Mouse (Mus musculus) CH12.LX (cell line): ENCODE data around the gene Gm20388. TPM values are rescaled to one million over a fixed set of nuclear protein-coding genes. Genes with fewer than 3 reads are reported as not detected.

Experiments used
- DNase-seq: peaks from one replicate; pipeline ENCODE4 v3.0.0-alpha.2; 2013; ENCODE audit errors: extremely low read depth
- H3K27ac ChIP-seq: 2 replicates; pipeline ENCODE4 v1.5.1; 2012; ENCODE audit warnings: low read depth, mild to moderate bottlenecking, control low read depth, moderate library complexity; ENCODE audit not compliant: insufficient read depth
- H3K27me3 ChIP-seq: replicated peaks from 2 replicates; pipeline ENCODE3; 2012; ENCODE audit warnings: inconsistent platforms
- H3K36me3 ChIP-seq, 2 experiments: replicated peaks in 1 of 2; 2 replicates each; pipeline versions ENCODE3 to v1.6.1; 2012; ENCODE audit warnings: inconsistent platforms in 1 of 2, low read length in 1 of 2, mild to moderate bottlenecking in 1 of 2, mixed read lengths in 1 of 2, moderate library complexity in 1 of 2; ENCODE audit not compliant: control insufficient read depth in 1 of 2, insufficient read depth in 1 of 2
- H3K4me1 ChIP-seq, 2 experiments: 2 replicates each; pipeline ENCODE4 v1.6.1; 2012; ENCODE audit warnings: inconsistent platforms in 1 of 2, moderate library complexity in 1 of 2; ENCODE audit not compliant: insufficient read depth in 2 of 2, control insufficient read depth in 1 of 2
- H3K4me2 ChIP-seq: 2 replicates; pipeline ENCODE4 v1.6.1; 2012; ENCODE audit warnings: low read depth, mild to moderate bottlenecking, control low read depth; ENCODE audit not compliant: poor library complexity, insufficient read depth, severe bottlenecking
- H3K4me3 ChIP-seq, 3 experiments: fragments of 150-350 bp in 1 of 3; sonication (generic) in 1 of 3; replicated peaks in 1 of 3; 2 replicates each; pipeline versions ENCODE3 to v1.5.1; 2011 to 2012; ENCODE audit warnings: low read depth in 2 of 3, low read length in 2 of 3, mild to moderate bottlenecking in 2 of 3, moderate library complexity in 2 of 3, control low read depth in 1 of 3, improper control_type of control experiment in 1 of 3, inconsistent platforms in 1 of 3, mixed read lengths in 1 of 3; ENCODE audit not compliant: poor library complexity in 1 of 3
- H3K79me2 ChIP-seq: replicated peaks from 2 replicates; pipeline ENCODE4 v1.6.1; 2012; ENCODE audit warnings: mild to moderate bottlenecking, moderate library complexity; ENCODE audit not compliant: control insufficient read depth, poor library complexity, insufficient read depth, severe bottlenecking; ENCODE audit errors: extremely low read depth
- H3K9ac ChIP-seq: 2 replicates; pipeline ENCODE4 v1.6.1; 2012; ENCODE audit warnings: low read depth, mild to moderate bottlenecking, control low read depth, moderate library complexity; ENCODE audit not compliant: insufficient read depth
- H3K9me3 ChIP-seq: replicated peaks from 2 replicates; pipeline ENCODE3; 2012; ENCODE audit warnings: low read length, inconsistent platforms, mixed read lengths
- BHLHE40 ChIP-seq: IDR thresholded peaks from 2 replicates; pipeline ENCODE4 v1.6.1; 2011; ENCODE audit warnings: mild to moderate bottlenecking, low read depth, low read length, improper control_type of control experiment
- CHD2 ChIP-seq: IDR thresholded peaks from 2 replicates; pipeline ENCODE4 v1.6.1; 2011; ENCODE audit warnings: low read length, improper control_type of control experiment
- E2F4 ChIP-seq: IDR thresholded peaks from 2 replicates; pipeline ENCODE4 v1.6.1; 2011; ENCODE audit warnings: low read depth, low read length, improper control_type of control experiment; ENCODE audit not compliant: insufficient replicate concordance
- ELF1 ChIP-seq: IDR thresholded peaks from 2 replicates; pipeline ENCODE4 v1.6.1; 2014; ENCODE audit warnings: low read depth, mild to moderate bottlenecking, inconsistent platforms, low read length, improper control_type of control experiment
- EP300 ChIP-seq: IDR thresholded peaks from 2 replicates; pipeline ENCODE4 v1.6.1; 2011; ENCODE audit warnings: low read length, improper control_type of control experiment
- ETS1 ChIP-seq: conservative IDR thresholded peaks from 2 replicates; pipeline ENCODE4 v1.6.1; 2012; ENCODE audit warnings: low read depth, mild to moderate bottlenecking, inconsistent platforms, low read length, improper control_type of control experiment, moderate library complexity
- GABPA ChIP-seq: IDR thresholded peaks from 2 replicates; pipeline ENCODE4 v1.6.1; 2012; ENCODE audit warnings: low read depth, low read length, improper control_type of control experiment, inconsistent platforms; ENCODE audit not compliant: insufficient replicate concordance
- HCFC1 ChIP-seq: IDR thresholded peaks from 2 replicates; pipeline ENCODE4 v1.6.1; 2012; ENCODE audit warnings: low read depth, mild to moderate bottlenecking, inconsistent platforms, low read length, improper control_type of control experiment
- IRF4 ChIP-seq: IDR thresholded peaks from 2 replicates; pipeline ENCODE4 v1.6.1; 2014; ENCODE audit warnings: low read depth, mild to moderate bottlenecking, inconsistent platforms, low read length, improper control_type of control experiment
- JUN ChIP-seq: IDR thresholded peaks from 2 replicates; pipeline ENCODE4 v1.6.1; 2011; ENCODE audit warnings: low read depth, mild to moderate bottlenecking, low read length, improper control_type of control experiment, moderate library complexity; ENCODE audit not compliant: insufficient read depth
- JUND ChIP-seq: conservative IDR thresholded peaks from 2 replicates; pipeline ENCODE4 v1.6.1; 2011; ENCODE audit warnings: low read depth, low read length, improper control_type of control experiment
- MAX ChIP-seq: IDR thresholded peaks from 2 replicates; pipeline ENCODE4 v1.6.1; 2011; ENCODE audit warnings: low read length, improper control_type of control experiment
- MYC ChIP-seq: IDR thresholded peaks from 2 replicates; pipeline ENCODE4 v1.6.1; 2011; ENCODE audit warnings: low read depth, mild to moderate bottlenecking, improper control_type of control experiment, low read length
- NELFE ChIP-seq: IDR thresholded peaks from 2 replicates; pipeline ENCODE4 v1.6.1; 2011; ENCODE audit warnings: low read depth, low read length, improper control_type of control experiment
- NRF1 ChIP-seq: IDR thresholded peaks from 2 replicates; pipeline ENCODE4 v1.6.1; 2014; ENCODE audit warnings: low read depth, mild to moderate bottlenecking, inconsistent platforms, low read length, improper control_type of control experiment, moderate library complexity
- RAD21 ChIP-seq: IDR thresholded peaks from 2 replicates; pipeline ENCODE4 v1.6.1; 2011; ENCODE audit warnings: low read depth, mild to moderate bottlenecking, low read length, improper control_type of control experiment, moderate library complexity
- RCOR1 ChIP-seq: conservative IDR thresholded peaks from 2 replicates; pipeline ENCODE4 v1.6.1; 2012; ENCODE audit warnings: low read depth, mild to moderate bottlenecking, inconsistent platforms, low read length, improper control_type of control experiment
- SIN3A ChIP-seq: IDR thresholded peaks from 2 replicates; pipeline ENCODE4 v1.6.1; 2012; ENCODE audit warnings: low read length, improper control_type of control experiment, inconsistent platforms
- SMC3 ChIP-seq: IDR thresholded peaks from 2 replicates; pipeline ENCODE4 v1.6.1; 2011; ENCODE audit warnings: low read depth, low read length, improper control_type of control experiment
- TBP ChIP-seq: conservative IDR thresholded peaks from 2 replicates; pipeline ENCODE4 v1.6.1; 2011; ENCODE audit warnings: low read depth, low read length, improper control_type of control experiment
- UBTF ChIP-seq: IDR thresholded peaks from 2 replicates; pipeline ENCODE4 v1.6.1; 2012; ENCODE audit warnings: low read depth, mild to moderate bottlenecking, inconsistent platforms, low read length, improper control_type of control experiment, moderate library complexity
- USF2 ChIP-seq: conservative IDR thresholded peaks from 2 replicates; pipeline ENCODE4 v1.6.1; 2011; ENCODE audit warnings: low read depth, low read length, improper control_type of control experiment
- dilution Hi-C: fragments of 300-500 bp; cut with MboI; formaldehyde crosslinking; loops from 2 replicates; pipeline ENCODE4 v1.14.3; 2020; ENCODE audit warnings: low sequenced_read_pairs; ENCODE audit not compliant: extremely low pct_unique_long_range_greater_than_20kb, extremely low pct_ligation_motif_present
- in situ Hi-C: fragments of 300-500 bp; cut with MboI; formaldehyde crosslinking; loops from 3 replicates; pipeline ENCODE4 v1.14.3; 2019; ENCODE audit warnings: low sequenced_read_pairs, low pct_ligation_motif_present, low pct_unique_long_range_greater_than_20kb, mixed read lengths
- polyA plus RNA-seq: library from polyadenylated mRNA; unstranded; fragments of >175 nt; gene quantifications from 2 replicates; pipeline ENCODE4 v1.2.1, GENCODE M21; 2012; ENCODE audit warnings: low read depth; ENCODE audit not compliant: insufficient read length
- total RNA-seq, 2 experiments: library from RNA; depleted of rRNA; stranded (reverse); fragments of 300-350 nt in 1 of 2; fragments of >200 nt in 1 of 2; gene quantifications; 2 replicates each; pipeline ENCODE4 v1.2.3; 2012 to 2014

Gm20388 gene
- total and polyA plus RNA-seq, 3 experiments, result 14.8 to 26.3 (median 22.2) TPM

- H3K4me2 ChIP-seq, result no peak overlapping the region
- no peaks in the 10 kb centered on the region for H3K27me3 ChIP-seq
- no peak overlapping the region for H3K4me3 ChIP-seq
- TF ChIP-seq BHLHE40 (no peak), SMC3 (no peak), E2F4 (no peak)
- H3K79me2 ChIP-seq, result peaks cover 81% of the 10 kb centered on the region
- in situ Hi-C loops, result no loop called here
- no peak for DNase-seq
- dilution Hi-C loops, result no loop called here
- H3K36me3 ChIP-seq, result peaks cover 24 to 78% of the 10 kb centered on the region in 2 experiments
- H3K9me3 ChIP-seq, result no peaks in the 10 kb centered on the region
- no peak overlapping the region for H3K9ac ChIP-seq
- H3K4me1 ChIP-seq, result peaks cover 45 to 88% of the 10 kb centered on the region in 2 experiments
- no peak overlapping the region for H3K27ac ChIP-seq
Measured at GRCm38 (mm10) chr8:120550937-120551676, 640.5 kb downstream of the Gm20388 start.

- Histone ChIP-seq H3K27ac (no peak overlapping the region), H3K4me2 (no peak overlapping the region), H3K79me2 (peaks cover 79% of the 10 kb centered on the region), H3K27me3 (no peaks in the 10 kb centered on the region), H3K9ac (no peak overlapping the region), H3K9me3 (no peaks in the 10 kb centered on the region), H3K4me3 (no peak overlapping the region), H3K36me3 (peaks cover 24 to 79% of the 10 kb centered on the region in 2 experiments), H3K4me1 (peaks cover 49 to 88% of the 10 kb centered on the region in 2 experiments)
- in situ Hi-C loops, result no loop called here
- DNase-seq, result no peak
- dilution Hi-C loops, result no loop called here
- no peak for TF ChIP-seq RCOR1
- no peak for TF ChIP-seq TBP
- no peak for TF ChIP-seq MAX
- no peak for TF ChIP-seq IRF4
- no peak for TF ChIP-seq MYC
- no peak for TF ChIP-seq JUN
Measured at GRCm38 (mm10) chr8:120551677-120551980, 641.0 kb downstream of the Gm20388 start.

DNA sequence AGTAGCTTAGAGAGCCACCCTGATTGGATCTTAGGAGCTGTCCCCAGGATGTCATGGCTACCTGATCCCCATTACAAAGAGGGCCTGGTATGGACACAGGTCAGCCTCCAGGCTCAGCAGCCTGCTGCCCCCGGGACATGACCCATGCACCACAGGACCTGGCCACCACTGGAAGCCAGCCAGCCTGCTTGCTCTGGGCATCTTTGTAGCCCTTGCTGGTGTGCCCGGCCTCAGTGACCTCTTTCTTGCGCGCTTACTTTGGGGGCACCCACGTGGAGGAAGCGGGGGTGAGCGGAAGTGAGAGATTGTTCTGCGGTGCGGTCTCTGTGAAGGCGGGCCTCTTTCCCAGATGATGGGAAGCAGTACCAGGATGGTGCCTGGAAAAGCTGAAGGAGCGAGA lies 641.9 kb downstream of the Gm20388 start:
- dilution Hi-C loops, result no loop called here
- H3K27me3 ChIP-seq, result no peaks in the 10 kb centered on the region
- in situ Hi-C loops, result no loop called here
- no peak overlapping the region for H3K27ac ChIP-seq
- no peak overlapping the region for H3K9ac ChIP-seq
- peaks cover 78% of the 10 kb centered on the region for H3K79me2 ChIP-seq
- H3K36me3 ChIP-seq, result peaks cover 24 to 71% of the 10 kb centered on the region in 2 experiments
- TF ChIP-seq NRF1, result no peak
- TF ChIP-seq UBTF, result no peak
- TF ChIP-seq GABPA, result no peak
- TF ChIP-seq EP300, result no peak
- no peak for TF ChIP-seq ELF1
- TF ChIP-seq RAD21, result no peak
- no peak for TF ChIP-seq CHD2
- TF ChIP-seq ETS1, result no peak
- TF ChIP-seq NELFE, result no peak
- no peak for TF ChIP-seq E2F4
- no peak for TF ChIP-seq IRF4
- no peak for TF ChIP-seq HCFC1
- TF ChIP-seq JUND, result no peak
- TF ChIP-seq SIN3A, result no peak
- TF ChIP-seq MAX, result no peak
- no peak for TF ChIP-seq USF2
- DNase-seq, result no peak
- H3K4me1 ChIP-seq, result peaks cover 49 to 88% of the 10 kb centered on the region in 2 experiments
- no peaks in the 10 kb centered on the region for H3K9me3 ChIP-seq
- H3K4me3 ChIP-seq, result no peak overlapping the region
- H3K4me2 ChIP-seq, result no peak overlapping the region
